In the genomic region with DNA sequence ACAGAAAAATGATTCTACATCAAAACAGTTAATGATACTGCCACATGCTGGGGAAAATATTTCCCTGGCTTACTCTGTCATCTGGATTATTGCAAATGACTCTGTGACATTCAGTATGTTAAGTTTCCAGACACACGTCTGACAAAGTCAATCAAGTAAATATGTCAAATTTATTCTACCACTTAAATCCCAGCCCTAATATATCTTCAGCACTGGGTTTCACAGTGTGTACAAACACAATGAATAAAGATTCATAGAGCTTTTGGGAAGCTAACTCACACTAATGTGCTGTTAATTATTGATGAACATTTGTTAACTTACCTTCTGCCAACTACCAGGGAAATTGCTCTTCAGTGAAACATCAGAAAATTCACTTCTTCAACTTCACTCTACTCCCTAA, we compare ENCODE assay signal across 19 mouse cellular contexts.
"Had no signal": no experiment of that assay in that cellular context is flagged by ENCODE, and none has a peak within 500 bp of the region (broad histone marks: within the 10 kb centered on the region; RNA-seq: fewer than 3 reads in every experiment).

No protein-coding gene starts in this region.

- H3K4me3 ChIP-seq: midbrain, embryonic 10.5 days; midbrain, embryonic 12.5 days; myocyte; neural tube, embryonic 13.5 days; neural tube, embryonic 15.5 days had no signal

- ATAC-seq: midbrain, embryonic 16.5 days had no signal

- H3K27ac ChIP-seq: midbrain, embryonic 10.5 days; midbrain, embryonic 12.5 days; neural tube, embryonic 13.5 days; neural tube, embryonic 15.5 days had no signal

- H3K4me2 ChIP-seq: lung, embryonic 14.5 days; midbrain, embryonic 12.5 days; neural tube, embryonic 13.5 days; neural tube, embryonic 15.5 days had no signal

- DNase-seq: lung, adult 18-20 months; lung, embryonic 14.5 days; lung, postnatal 10 days; lung, postnatal 4 days; midbrain, embryonic 14.5 days; retina, postnatal 1 day; right cerebral cortex, adult 18-20 months; right cerebral cortex, postnatal 25 days; right cerebral cortex, postnatal 4 days; spleen, adult 18-20 months; thymus, adult 18-20 months; thymus, postnatal 14 days; thymus, postnatal 36 days had no signal

- H3K9ac ChIP-seq: lung, embryonic 14.5 days; midbrain, embryonic 12.5 days; neural tube, embryonic 13.5 days; neural tube, embryonic 15.5 days had no signal

- H3K27me3 ChIP-seq: midbrain, embryonic 12.5 days; neural tube, embryonic 13.5 days; neural tube, embryonic 15.5 days had no signal

- H3K9me3 ChIP-seq: midbrain, embryonic 10.5 days; midbrain, embryonic 12.5 days; neural tube, embryonic 13.5 days; neural tube, embryonic 15.5 days had no signal

- H3K4me1 ChIP-seq: midbrain, embryonic 10.5 days; midbrain, embryonic 12.5 days; neural tube, embryonic 13.5 days; neural tube, embryonic 15.5 days had no signal

- H3K36me3 ChIP-seq: midbrain, embryonic 10.5 days; midbrain, embryonic 12.5 days; neural tube, embryonic 13.5 days; neural tube, embryonic 15.5 days had no signal
